ENCODE assay signal across 22 mouse cellular contexts in the genomic region with DNA sequence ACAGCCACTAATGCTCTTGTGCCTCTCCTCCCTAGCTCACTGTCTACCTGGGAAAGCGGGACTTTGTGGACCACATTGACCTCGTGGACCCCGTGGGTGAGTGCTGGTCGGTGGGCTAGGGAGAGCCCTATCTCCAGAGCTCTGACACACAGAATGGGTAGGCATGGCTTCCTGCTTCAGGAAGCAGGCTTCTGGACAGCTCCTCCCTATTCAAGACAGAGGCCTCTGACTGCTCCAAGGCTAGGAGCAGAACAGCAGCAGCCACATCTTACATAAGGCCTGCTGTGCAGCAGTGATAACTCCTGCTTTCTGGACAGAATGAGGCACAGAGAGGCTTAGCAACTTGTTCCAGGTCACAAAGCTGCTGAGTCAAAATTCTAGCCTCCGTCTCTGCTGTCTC. TPM values are rescaled to one million over a fixed set of nuclear protein-coding genes. Genes with fewer than 3 reads are reported as not detected.
A peak's percentile ranks its signal among the peaks of the same experiment; 100 is the strongest.
DNase-seq lines count a peak whose midpoint lies in the region; ATAC-seq and TF ChIP-seq lines count a peak whose summit lies in the region.
"Had no signal": no experiment of that assay in that cellular context is flagged by ENCODE, and none has a peak within 500 bp of the region (broad histone marks: within the 10 kb centered on the region; RNA-seq: fewer than 3 reads in every experiment).

No protein-coding gene starts in this region.

- H3K9ac ChIP-seq in liver, adult 2 months (ENCODE audit: low read depth, low read length): no peak overlapping the region
- no peak overlapping the region for H3K9ac ChIP-seq in liver, postnatal 0 days (replicated peaks)
- H3K9ac ChIP-seq: heart, embryonic 13.5 days; hindbrain, embryonic 15.5 days; midbrain, embryonic 15.5 days; neural tube, embryonic 13.5 days had no signal

- no peak overlapping the region for H3K4me2 ChIP-seq in liver, postnatal 0 days (ENCODE audit: low read depth, low read length)
- H3K4me2 ChIP-seq: heart, embryonic 13.5 days; hindbrain, embryonic 15.5 days; midbrain, embryonic 15.5 days; neural tube, embryonic 13.5 days had no signal

- H3K9me3 ChIP-seq in liver, postnatal 0 days (ENCODE audit: low read length): no peaks in the 10 kb centered on the region
- H3K9me3 ChIP-seq: forebrain, embryonic 10.5 days; heart, embryonic 13.5 days; hindbrain, embryonic 15.5 days; midbrain, embryonic 15.5 days; neural tube, embryonic 13.5 days had no signal

- no peak overlapping the region for H3K4me3 ChIP-seq in liver, adult 2 months (ENCODE audit: insufficient read depth, low read depth, low read length)
- H3K4me3 ChIP-seq in liver, postnatal 0 days (ENCODE audit: low read depth, low read length): no peak overlapping the region
- H3K4me3 ChIP-seq: forebrain, embryonic 10.5 days; heart, adult 2 months; heart, embryonic 13.5 days; hindbrain, embryonic 15.5 days; midbrain, embryonic 15.5 days; neural tube, embryonic 13.5 days had no signal

- peak; percentile 15 for DNase-seq in adrenal gland, postnatal 14 days
- DNase-seq in adrenal gland, adult 2 months: no peak
- no peak for DNase-seq in liver, adult 2 months (ENCODE audit: extremely low read depth, low read depth, low spot score)
- DNase-seq in liver (no peak), adipocyte (ENCODE audit: low spot score) (peak; percentile 7)
- no peak for DNase-seq in liver, postnatal 0 days
- no peak for DNase-seq in cerebellum, postnatal 25 days
- DNase-seq: adrenal gland, postnatal 10 days; cerebellum, adult 8-10 months; gastrocnemius, postnatal 25 days; heart, adult 2 months; heart, postnatal 14 days; retina, postnatal 1 day; right cerebral cortex, postnatal 4 days; thymus, postnatal 25 days had no signal

- no peaks in the 10 kb centered on the region for H3K79me2 ChIP-seq in liver, adult 2 months (ENCODE audit: control insufficient read depth, insufficient read depth, low read length)

- no peaks in the 10 kb centered on the region for H3K36me3 ChIP-seq in liver, adult 2 months (ENCODE audit: control insufficient read depth, insufficient read depth, low read length)
- H3K36me3 ChIP-seq in liver, postnatal 0 days (replicated peaks; ENCODE audit: insufficient read depth, low read length): peaks cover 10% of the 10 kb centered on the region

- H3K27me3 ChIP-seq in liver, adult 2 months (ENCODE audit: control insufficient read depth, insufficient read depth, low read length): no peaks in the 10 kb centered on the region
- H3K27me3 ChIP-seq in liver, postnatal 0 days (ENCODE audit: insufficient read depth, low read length): no peaks in the 10 kb centered on the region
- H3K27me3 ChIP-seq: hindbrain, embryonic 15.5 days; midbrain, embryonic 15.5 days; neural tube, embryonic 13.5 days had no signal

- no peak for TF ChIP-seq EP300 in liver, postnatal 0 days (IDR thresholded peaks at IDR 0.05; ENCODE audit: low read depth)

- no peaks in the 10 kb centered on the region; the same call in none of the 2 replicates for H3K4me1 ChIP-seq in liver, adult 2 months (ENCODE audit: control insufficient read depth, insufficient read depth, low read length)
- H3K4me1 ChIP-seq in liver, postnatal 0 days (ENCODE audit: insufficient read depth): no peaks in the 10 kb centered on the region; the same call in 1 of the 2 replicates

- H3K27ac ChIP-seq in liver, adult 2 months (replicated peaks; ENCODE audit: insufficient read depth, low read depth, low read length): peak overlapping the region; percentile 44
- no peak overlapping the region for H3K27ac ChIP-seq in liver, postnatal 0 days (ENCODE audit: low read depth)
- H3K27ac ChIP-seq: forebrain, embryonic 10.5 days; heart, adult 2 months; heart, embryonic 13.5 days; hindbrain, embryonic 15.5 days; midbrain, embryonic 15.5 days had no signal

- 0 out of 2 replicates have a peak, but pooled peaks have one; percentile 21 for ATAC-seq in liver, postnatal 0 days
- ATAC-seq: forebrain, embryonic 16.5 days; midbrain, embryonic 15.5 days had no signal

- no peak for TF ChIP-seq CTCF in liver, adult 2 months (IDR thresholded peaks at IDR 0.05; ENCODE audit: low read depth, low read length)
- no peak for TF ChIP-seq CTCF in liver, postnatal 0 days (IDR thresholded peaks at IDR 0.05; ENCODE audit: low read depth)

- TF ChIP-seq POLR2A in liver, adult 2 months (IDR thresholded peaks at IDR 0.05; ENCODE audit: extremely low read depth, insufficient read depth, low read length): no peak

- WGBS in liver, adult 2 months: 79% methylated on average over 5 of the region's 5 CpGs
- 54% methylated on average over 5 of the region's 5 CpGs for WGBS in liver, postnatal 0 days (ENCODE audit: insufficient replicate concordance)

RNA-seq across cellular contexts. Expression of gene Tpbgl, which starts 43.3 kb away (rescaled TPM):
- total RNA-seq in adrenal gland, postnatal 14 days (2021): 14.7 and 16.5 TPM in 2 replicates
- total RNA-seq in adrenal gland, adult 2 months (2021): 10 to 100 TPM; 21.6 to 25.3 TPM
- 71.2 and 81.0 TPM in 2 replicates for polyA plus RNA-seq in adrenal gland, adult 2 months (2012; rRNA removed)
- total RNA-seq in liver, adult 2 months (2014; rRNA removed): 1.9 and 2.8 TPM in 2 replicates
- polyA plus RNA-seq in liver, adult 2 months (2012; rRNA removed): 6.3 and 6.4 TPM in 2 replicates
- polyA plus RNA-seq in liver, postnatal 0 days (2015; fragmentation: Nextera tagmentation; extraction: Ambion mirVana): 0.55 and 0.66 TPM in 2 replicates
- total RNA-seq: common myeloid progenitor, adult 5-6 weeks had no signal

RNA-seq across cellular contexts. Expression of gene Arrb1, which starts 48.4 kb away (rescaled TPM):
- 48.9 and 57.9 TPM in 2 replicates for total RNA-seq in adrenal gland, postnatal 14 days (2021)
- 10 to 100 TPM; 38.7 to 62.2 TPM for total RNA-seq in adrenal gland, adult 2 months (2021)
- polyA plus RNA-seq in adrenal gland, adult 2 months (2012; rRNA removed): 19.0 and 19.3 TPM in 2 replicates
- 6.5 and 9.5 TPM in 2 replicates for total RNA-seq in liver, adult 2 months (2014; rRNA removed)
- 5.3 and 6.2 TPM in 2 replicates for polyA plus RNA-seq in liver, adult 2 months (2012; rRNA removed)
- polyA plus RNA-seq in liver, postnatal 0 days (2015; fragmentation: Nextera tagmentation; extraction: Ambion mirVana): 20.1 and 21.8 TPM in 2 replicates

Comparison
In these comparisons a context has a peak if more than half of its experiments do, and no peak if none do; other contexts are left out.
1. DNase-seq: peak in adrenal gland, postnatal 14 days (single experiment) and adipocyte (single experiment); none in adrenal gland, adult 2 months (single experiment), liver, adult 2 months (single experiment), liver (single experiment), liver, postnatal 0 days (single experiment) and cerebellum, postnatal 25 days (0 of 2).